Mouse (Mus musculus) heart, postnatal 14 days (tissue): ENCODE measurements around the gene Gm20431. TPM values are rescaled to one million over a fixed set of nuclear protein-coding genes. Genes with fewer than 3 reads are reported as not detected.

Experiments used
- DNase-seq, 2 experiments: peaks; one replicate each; pipeline ENCODE4 v3.0.0; 2021 to 2022
- intact Hi-C: fragments of 180-260 bp; cut with DNase I; formaldehyde crosslinking; loops from one replicate; pipeline ENCODE4 v1.15.1; 2025
- total RNA-seq, 2 experiments: library from RNA; stranded (reverse); gene quantifications; 2 replicates each; pipeline ENCODE4 v1.2.3; 2021

The Gm20431 gene
- total RNA-seq, 2 experiments from 2014 or later = 20.3 to 22.8 TPM

DNA sequence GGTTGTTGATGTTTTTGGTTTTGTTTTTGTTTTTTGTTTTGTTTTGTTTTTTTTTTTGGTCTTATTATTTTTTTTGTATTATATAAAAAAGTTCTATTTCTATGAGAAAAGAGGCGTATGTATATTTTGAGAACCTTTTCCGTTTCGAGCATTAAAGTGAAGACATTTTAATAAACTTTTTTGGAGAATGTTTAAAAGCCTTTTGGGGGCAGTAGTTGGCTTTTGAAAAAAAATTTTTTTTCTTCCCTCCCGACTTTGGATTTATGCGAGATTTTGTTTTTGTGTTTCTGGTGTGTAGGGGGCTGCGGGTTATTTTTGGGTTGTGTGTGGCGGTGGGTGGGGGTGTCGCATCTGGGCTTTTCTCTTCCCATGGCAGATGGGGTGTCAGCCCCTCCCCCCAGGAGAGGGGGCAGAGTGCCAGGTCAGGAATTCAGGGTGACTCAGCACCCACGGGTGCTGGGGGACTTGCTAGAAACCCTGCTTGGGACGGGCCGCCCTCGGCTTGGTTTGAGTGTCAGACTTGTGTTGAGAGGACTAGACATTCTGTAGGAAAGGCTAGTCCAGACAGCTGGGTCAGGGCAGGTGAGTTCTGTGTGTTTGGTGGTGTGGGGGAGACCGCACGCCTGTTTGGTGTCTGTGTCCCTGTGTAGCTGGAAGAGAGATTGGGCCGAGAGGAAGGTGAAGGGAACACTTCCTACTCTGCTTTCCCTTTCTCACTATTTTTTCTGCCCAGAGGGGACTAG, 29.1 kb upstream of the Gm20431 start:
- DNase-seq = peak; percentile 62 to 70
- intact Hi-C loops = no loop called here

DNA sequence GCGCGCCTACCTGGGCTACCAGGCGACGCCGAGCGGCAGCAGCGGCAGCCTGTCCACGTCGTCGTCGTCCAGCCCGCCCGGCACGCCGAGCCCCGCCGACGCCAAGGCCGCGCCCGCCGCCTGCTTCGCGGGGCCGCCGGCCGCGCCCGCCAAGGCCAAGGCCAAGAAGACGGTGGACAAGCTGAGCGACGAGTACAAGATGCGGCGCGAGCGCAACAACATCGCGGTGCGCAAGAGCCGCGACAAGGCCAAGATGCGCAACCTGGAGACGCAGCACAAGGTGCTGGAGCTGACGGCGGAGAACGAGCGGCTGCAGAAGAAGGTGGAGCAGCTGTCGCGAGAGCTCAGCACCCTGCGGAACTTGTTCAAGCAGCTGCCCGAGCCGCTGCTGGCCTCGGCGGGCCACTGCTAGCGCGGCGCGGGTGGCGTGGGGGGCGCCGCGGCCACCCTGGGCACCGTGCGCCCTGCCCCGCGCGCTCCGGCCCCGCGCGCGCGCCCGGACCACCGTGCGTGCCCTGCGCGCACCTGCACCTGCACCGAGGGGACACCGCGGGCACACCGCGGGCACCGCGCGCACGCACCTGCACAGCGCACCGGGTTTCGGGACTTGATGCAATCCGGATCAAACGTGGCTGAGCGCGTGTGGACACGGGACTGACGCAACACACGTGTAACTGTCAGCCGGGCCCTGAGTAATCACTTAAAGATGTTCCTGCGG, 28.4 kb upstream of the Gm20431 start, which contains the start of gene Tmem189:
Gene Tmem189, minus strand, starts transcription at position 322 of the 718 bp plus-strand sequence.
- intact Hi-C loops = loop anchor here (2.0 to 5.0 kb wide), 2 partner anchors 87 to 408 kb away; no protein-coding TSS in a partner anchor
- DNase-seq = peak; percentile 56 to 64

DNA sequence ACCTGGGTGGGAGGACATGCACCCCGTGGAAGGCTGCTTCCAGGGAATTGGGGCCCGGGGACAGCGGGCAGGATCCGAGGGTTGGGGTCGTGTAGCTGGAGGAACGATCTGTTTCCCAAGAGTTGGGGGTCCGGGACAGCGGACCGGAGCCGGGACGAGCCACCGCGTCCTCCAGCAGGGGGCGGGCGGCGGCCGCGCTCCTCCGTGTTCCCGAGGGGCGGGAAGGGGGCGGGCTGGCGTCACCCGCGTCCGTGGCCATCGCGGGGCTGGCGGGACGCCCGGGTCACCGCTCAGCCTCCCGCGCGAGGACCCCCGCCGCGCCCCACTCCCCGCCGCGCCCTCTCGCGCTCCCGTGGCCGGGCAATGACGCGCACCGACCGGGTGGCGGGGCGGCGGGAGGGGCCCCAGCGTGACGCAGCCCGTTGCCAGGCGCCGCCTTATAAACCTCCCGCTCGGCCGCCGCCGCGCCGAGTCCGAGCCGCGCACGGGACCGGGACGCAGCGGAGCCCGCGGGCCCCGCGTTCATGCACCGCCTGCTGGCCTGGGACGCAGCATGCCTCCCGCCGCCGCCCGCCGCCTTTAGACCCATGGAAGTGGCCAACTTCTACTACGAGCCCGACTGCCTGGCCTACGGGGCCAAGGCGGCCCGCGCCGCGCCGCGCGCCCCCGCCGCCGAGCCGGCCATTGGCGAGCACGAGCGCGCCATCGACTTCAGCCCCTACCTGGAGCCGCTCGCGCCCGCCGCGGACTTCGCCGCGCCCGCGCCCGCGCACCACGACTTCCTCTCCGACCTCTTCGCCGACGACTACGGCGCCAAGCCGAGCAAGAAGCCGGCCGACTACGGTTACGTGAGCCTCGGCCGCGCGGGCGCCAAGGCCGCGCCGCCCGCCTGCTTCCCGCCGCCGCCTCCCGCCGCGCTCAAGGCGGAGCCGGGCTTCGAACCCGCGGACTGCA, 27.5 kb upstream of the Gm20431 start, which contains the start of gene Cebpb:
Gene Cebpb, plus strand, starts transcription at position 418 of the 954 bp plus-strand sequence.
- intact Hi-C loops = loop anchor here (1.0 to 5.0 kb wide), 3 partner anchors 88 to 409 kb away; no protein-coding TSS in a partner anchor
- DNase-seq = peak; percentile 90 to 96

DNA sequence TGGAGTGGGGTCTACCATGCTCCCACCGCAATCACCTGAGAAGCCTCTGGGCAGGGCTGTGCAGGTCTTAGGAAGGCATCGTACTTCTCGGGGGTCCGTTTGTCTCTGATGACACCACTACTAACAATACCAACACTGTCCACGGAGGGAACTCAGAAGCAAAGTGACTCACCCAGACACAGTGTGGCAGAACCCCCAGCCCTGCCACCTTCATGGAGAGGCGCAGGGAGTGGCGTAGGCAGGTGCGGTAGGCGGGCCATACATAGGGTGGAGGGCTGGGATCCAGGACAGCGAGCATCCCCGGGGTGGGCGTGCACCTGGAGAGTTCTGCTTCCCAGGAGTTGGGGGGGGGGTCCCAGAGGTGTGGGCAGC, 26.8 kb upstream of the Gm20431 start:
- no peak for DNase-seq
- intact Hi-C loops = loop anchor here (1.0 to 5.0 kb wide), 3 partner anchors 89 to 409 kb away; no protein-coding TSS in a partner anchor

DNA sequence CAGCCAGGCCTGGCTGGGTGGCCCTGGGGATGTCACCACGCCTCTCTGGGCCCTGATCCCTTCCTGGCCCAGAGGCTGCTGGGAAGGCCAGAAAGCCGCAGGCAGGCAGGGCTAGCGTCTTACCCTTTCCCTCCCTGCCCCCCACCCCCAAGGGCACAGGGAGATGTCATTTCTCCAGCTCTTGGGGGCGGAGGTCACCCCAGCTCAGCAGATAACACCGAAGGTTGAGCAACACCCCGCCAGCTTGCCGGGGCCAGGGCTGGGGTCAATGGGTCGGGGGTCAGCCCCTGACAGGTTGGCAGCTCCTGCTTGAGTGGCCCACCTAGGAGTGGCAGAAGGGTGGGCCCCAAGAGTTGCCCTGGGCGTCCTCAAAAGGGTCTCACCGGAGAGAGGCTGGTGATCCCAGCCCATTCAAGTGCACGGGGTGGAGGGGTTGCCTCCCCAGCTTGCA, 26.4 kb upstream of the Gm20431 start:
- no peak for DNase-seq
- intact Hi-C loops = loop anchor here (1.0 to 5.0 kb wide), 4 partner anchors 89 to 410 kb away; no protein-coding TSS in a partner anchor

DNA sequence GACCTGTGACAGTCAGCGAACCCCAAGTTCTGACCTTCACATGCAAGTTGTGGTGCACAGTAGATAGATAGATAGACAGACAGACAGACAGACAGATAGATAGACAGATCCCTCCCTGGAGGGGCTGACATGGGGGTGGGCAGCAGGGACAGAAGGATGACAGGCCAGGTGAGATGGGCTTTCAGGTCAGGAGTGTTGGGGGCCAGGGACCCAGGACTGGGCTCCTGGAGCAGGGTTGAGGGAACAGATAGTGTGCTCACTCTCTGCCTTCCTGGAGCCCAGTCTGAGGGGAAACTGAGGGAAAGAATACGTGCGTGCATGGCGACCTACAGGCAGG, 25.9 kb upstream of the Gm20431 start:
- no peak for DNase-seq
- intact Hi-C loops = loop anchor here (2.0 to 5.0 kb wide), 2 partner anchors 326 to 410 kb away; no protein-coding TSS in a partner anchor

DNA sequence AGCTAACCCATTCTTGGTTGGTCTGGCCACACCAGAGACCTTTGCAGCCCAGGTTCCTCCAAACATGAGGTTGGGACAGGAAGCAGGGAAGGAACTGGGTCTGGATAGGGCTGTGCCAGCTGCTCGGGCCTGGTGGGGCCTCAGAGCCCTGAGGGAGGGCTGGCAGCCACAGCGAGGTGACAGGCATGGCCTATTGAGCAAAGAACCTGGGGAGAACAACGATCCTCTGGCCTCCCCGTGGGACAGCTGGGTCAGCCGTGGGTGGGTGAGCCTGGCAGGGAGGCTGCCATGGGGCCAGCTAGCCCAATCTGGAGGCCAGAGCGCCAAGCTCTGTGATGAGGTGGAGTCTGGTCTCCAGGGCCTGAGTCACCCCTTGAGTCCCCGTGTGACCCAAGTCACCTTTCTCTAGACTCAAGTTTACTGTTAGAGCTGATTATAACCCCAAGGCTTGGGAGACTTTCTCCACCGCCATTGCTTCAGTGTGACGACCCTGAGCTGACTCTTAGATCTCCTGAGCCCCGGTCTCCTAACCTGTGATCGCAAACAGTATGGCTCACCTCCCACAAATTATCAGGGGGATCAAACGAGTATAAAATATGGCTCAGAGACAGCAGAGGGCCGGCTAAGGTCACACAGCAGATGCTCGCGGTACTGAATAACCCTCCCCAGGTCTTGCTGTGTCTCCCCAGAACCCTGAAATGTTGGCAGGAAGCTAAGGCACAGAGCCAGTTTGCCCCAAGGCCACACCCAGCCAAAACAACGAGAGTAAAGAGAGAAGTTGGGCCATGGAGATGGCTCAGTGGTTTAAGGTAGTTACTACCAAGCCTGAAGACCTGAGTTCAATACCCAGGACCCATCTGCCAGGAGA, 25.3 kb upstream of the Gm20431 start:
- DNase-seq = no peak
- intact Hi-C loops = loop anchor here (2.0 to 5.0 kb wide), 2 partner anchors 326 to 411 kb away; no protein-coding TSS in a partner anchor

DNA sequence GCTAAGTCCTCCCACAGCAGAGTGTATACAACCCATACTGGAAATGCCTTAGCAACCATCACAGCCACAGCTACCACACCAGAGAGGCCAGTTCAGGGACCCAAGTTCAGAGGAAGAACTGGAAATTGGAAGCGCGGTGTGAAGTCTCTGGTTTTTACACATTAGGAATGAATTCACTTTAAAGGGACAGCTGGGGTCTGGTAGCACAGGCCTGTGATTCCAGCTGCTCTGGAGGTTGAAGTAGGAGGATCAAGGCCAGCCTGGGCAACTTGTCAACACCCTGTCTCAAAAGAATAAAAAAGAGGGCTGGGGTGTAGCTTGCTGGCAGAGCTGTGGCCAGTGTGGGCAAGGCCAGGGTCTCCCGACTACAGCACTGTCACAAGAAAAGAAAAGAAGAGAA, 24.6 kb upstream of the Gm20431 start:
- no peak for DNase-seq
- intact Hi-C loops = loop anchor here (1.0 to 5.0 kb wide), 3 partner anchors 209 to 411 kb away; no protein-coding TSS in a partner anchor

DNA sequence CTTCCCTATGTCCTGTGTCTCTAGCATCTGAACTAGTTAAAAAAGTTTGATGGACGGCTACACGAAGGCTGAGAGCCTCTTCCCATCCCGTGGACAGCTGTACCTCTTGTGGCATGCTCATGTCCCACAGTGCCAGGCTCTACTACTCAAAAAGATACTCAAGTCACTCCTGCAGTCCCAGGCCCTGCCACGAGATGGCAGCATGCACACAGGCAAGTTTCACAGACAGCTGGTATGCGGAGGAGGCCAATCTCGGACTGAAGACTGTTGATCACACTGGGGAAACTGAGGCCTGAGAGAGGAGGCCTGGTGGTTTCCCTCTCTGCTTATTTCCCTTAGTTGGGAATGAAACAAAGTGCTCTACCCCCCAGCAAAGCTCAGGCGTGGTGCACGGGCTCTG, 23.8 kb upstream of the Gm20431 start:
- intact Hi-C loops = loop anchor here (1.0 to 5.0 kb wide), 2 partner anchors 210 to 412 kb away; no protein-coding TSS in a partner anchor
- peak; percentile 94 to 98 for DNase-seq

DNA sequence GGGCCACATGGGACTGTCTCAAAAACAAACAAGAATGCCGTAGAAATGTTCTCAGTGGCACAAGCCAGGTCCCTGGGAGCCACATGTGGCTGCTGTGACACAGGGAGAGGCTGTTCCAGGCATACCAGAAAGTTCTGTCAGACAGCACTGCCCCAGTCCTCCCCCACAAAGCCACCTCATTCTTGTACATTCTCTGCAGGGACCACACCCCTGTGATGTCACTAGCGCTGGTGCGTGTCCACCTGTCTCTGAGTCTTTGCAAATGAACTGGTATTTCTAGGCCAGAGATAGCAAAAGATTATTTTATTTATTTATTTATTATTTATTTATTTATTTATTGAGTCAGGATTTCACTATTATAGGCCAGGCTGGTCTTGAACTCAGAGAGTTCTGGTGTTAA, 22.4 kb upstream of the Gm20431 start:
- intact Hi-C loops = no loop called here
- DNase-seq = no peak

DNA sequence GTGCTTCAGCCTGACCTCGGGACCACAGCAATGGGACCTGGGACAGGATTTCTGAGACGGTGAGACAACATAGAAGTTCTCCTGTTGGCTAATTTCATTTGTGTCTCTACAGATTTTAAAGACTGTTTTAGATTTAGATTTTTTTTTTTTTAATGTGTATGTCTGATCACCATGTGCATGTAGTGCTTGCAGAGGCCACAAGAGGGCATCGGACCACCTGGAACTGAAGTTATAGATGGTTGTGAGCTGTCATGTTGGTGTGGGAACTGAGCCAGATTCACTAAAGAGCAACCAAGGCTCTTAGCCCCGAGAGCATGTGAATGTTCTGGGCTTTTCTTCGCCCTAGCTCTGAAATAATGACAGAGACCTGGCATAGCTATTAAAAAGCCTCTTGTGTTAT, 19.4 kb upstream of the Gm20431 start:
- peak in 1 of 2 experiments; percentile 71 for DNase-seq
- intact Hi-C loops = loop anchor here (1.0 to 2.0 kb wide), 2 partner anchors 39 to 148 kb away; no protein-coding TSS in a partner anchor

DNA sequence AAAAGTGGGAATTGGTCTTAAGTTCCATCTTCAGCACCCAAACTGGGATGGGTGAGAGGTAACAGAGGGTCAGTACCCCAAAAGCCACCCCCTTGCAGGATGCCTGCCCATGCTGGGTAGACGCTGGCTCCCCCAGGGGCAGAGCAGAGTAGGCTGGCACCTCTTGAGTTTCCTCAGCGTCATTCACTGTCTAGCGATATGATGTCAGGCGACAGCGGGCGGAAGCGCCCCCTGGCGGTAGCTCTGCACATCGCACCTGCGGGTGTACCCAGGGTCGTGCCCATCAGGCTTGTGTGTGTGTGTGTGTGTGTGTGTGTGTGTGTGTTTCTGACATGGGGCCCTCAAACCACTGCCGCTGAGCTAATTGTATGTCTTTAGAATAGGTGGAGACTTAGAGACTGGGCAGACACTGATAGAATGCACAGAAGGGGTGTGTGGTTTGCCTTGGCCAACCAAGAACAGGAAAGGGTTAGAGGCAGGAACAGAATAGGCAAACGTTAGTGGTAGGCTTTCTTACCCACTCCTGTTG, 18.7 kb upstream of the Gm20431 start:
- DNase-seq = peak; percentile 84 to 93
- intact Hi-C loops = loop anchor here (1.0 to 2.0 kb wide), 2 partner anchors 39 to 147 kb away; no protein-coding TSS in a partner anchor

DNA sequence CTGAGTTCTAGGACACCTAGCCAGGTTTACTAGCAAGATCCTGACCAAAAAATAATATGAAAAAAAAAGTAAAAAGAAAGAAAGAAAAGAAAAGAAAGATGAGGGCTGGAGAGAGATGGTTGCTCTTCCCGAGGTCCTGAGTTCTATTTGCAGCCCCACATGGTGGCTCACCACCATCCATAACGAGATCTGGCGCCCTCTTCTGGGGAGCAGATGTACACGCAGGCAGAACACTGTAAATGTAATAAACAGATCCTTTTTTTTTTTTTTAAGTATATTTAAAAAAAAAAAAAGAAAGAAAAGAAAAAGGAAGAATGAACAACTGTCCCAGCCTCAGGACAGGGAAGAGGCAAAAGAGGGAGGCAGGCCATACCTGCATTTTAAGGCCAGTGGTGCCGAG, 17.3 kb upstream of the Gm20431 start:
- DNase-seq = no peak
- intact Hi-C loops = no loop called here

DNA sequence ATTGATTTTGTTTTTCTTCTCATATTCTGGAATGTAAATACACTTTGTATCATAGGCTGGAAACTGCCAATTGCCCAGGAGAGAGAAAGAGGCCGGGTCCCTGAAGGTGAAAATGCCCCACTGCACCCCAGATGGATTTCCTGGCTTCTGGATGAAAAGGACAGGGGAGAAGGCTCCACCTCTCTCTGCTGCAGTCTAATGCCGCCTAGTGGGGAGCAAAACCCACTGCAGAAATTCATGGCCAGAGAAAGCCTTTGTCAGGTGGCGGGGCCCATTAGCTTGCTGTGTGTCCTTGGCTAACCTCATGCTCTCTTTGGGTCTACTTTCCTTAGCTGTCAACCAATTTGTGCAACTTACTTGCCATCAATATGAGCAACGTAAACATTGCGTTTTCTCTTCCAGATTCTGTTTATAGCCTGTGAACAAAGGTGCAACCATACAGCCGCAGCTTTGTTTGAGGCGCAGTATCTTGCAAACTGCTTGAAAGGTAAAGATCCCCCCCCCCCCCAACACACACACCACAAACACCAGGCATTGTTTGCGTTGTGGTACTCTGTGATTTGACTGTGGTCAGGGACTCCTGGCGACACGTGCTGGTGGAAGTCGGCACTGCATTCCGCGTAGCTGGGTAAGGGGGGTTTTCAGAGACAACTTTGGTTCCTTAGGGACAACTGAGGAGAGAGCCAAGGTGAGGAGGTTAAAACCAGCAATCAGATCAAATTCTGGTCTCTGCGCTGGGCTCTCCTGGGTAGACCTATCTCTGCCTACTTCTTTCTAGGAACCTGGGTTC, 14.0 kb upstream of the Gm20431 start:
- intact Hi-C loops = loop anchor here (1.0 kb wide), 1 partner anchor 34 kb away; no protein-coding TSS in a partner anchor
- peak in 1 of 2 experiments; percentile 70 for DNase-seq

DNA sequence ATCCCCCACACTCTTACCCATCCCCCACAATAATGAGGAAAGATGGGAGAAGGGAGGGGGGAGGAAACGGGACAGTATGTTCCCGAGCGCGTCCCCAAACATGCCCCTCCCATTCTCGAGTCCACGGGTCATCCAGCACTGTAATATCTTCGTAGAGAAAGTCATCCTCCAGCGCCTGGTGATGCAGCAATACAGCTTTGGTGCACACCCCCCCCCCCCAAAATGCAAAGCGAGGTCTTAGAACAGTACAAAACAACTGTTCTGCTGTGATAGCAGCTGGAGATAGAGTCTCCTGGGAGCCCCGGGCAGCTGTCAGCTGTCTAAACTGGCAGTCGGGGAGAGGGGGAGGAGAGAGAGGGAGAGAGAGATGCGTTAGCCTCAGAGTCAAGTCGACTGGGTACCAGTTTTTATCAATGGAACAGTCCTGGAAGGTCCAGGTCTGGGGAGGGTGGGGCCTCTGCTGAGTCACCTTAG, 11.0 kb upstream of the Gm20431 start:
- intact Hi-C loops = no loop called here
- DNase-seq = peak; percentile 62 to 63

DNA sequence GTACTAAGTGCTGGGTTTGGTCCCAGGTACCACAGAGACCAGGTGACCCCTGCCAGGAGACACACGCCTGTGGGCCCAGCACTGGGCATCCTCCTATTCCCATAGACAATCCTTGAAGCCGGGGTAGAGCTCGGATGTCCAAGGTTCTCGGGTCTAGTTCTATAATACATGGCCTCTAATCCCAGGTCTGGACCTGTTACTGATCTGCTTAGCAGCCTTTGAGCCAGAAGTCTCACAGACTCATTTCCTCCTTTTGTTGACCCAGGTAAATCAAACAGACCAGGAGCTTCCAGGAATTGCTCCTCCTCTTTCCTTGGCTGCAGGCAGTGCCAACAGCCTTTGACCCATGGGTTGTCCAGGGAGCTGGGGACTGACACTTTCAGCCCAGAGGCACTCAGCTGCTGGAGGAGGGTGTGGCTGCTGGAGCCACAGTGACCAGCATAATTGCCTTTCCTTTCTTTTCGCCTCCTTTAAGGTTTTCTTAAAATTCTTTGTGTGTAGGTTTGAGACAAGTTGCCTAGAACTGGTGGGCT, 9.9 kb upstream of the Gm20431 start:
- intact Hi-C loops = no loop called here
- no peak for DNase-seq

DNA sequence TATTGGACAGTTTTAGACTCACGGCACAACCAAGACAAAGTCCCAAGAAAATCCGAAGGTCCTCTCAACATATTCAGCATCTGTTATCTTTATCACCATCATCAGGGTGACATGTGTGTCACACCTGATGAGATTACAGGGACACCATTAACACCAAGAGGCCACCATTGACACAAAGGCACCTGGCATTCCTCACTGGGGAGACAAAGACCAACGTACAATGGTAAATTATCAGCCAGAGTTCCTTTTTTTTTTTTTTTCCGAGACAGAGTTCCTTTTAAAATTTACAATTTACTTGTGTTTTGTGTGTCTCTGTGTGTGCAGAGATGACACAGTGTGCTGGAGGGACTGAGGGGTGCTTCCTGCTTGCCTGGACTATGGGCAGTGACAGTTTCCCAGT, 8.1 kb upstream of the Gm20431 start:
- intact Hi-C loops = no loop called here
- no peak for DNase-seq
